Mouse (Mus musculus) pancreas, adult 10 weeks (tissue): ENCODE results near the gene Spaca9. TPM values are rescaled to one million over a fixed set of nuclear protein-coding genes. Genes with fewer than 3 reads are reported as not detected.

Source experiments
- polyA plus RNA-seq: library from polyadenylated mRNA; stranded (reverse); fragments of 350-450 nt; fragmentation: Illumina TruSeq; extraction: RNeasy Lipid Tissue Mini Kit (QIAGEN cat#74804); gene quantifications from one replicate; pipeline ENCODE4 v1.2.3, GENCODE M21; 2015; ENCODE audit warnings: low read depth, low replicate concordance; ENCODE audit not compliant: insufficient read depth

The Spaca9 gene
- polyA plus RNA-seq = not detected

GRCm38 (mm10) chr2:28699361-28700335 is at the start of gene Spaca9, which contains the start of gene Ak8:
Spaca9 (minus strand) TSS chr2:28699727.
Ak8 (plus strand) TSS chr2:28700164.

Other genes with a start within 250 kb of the Spaca9 start
- gene 1700007K13Rik, start 233.4 kb downstream of the Spaca9 start, polyA plus RNA-seq = not detected
- gene Mrps2, start 231.7 kb downstream of the Spaca9 start, polyA plus RNA-seq = 7.0 TPM
- 1.9 TPM for gene Gbgt1, start 202.8 kb downstream of the Spaca9 start, polyA plus RNA-seq
- 6.6 TPM for gene Gm10134, start 193.6 kb downstream of the Spaca9 start, polyA plus RNA-seq
- gene Ralgds, start 186.6 kb downstream of the Spaca9 start, polyA plus RNA-seq = 11.4 TPM
- 9,434 TPM for gene Cel, start 136.3 kb downstream of the Spaca9 start, polyA plus RNA-seq
- 23.0 TPM for gene Gtf3c5, start 116.0 kb downstream of the Spaca9 start, polyA plus RNA-seq
- not detected for gene Gfi1b, start 77.7 kb downstream of the Spaca9 start, polyA plus RNA-seq
- gene Tsc1, start 58.5 kb downstream of the Spaca9 start, polyA plus RNA-seq = 4.7 TPM
- not detected for gene Ak8, start 437 bp upstream of the Spaca9 start, polyA plus RNA-seq
- gene Gtf3c4, start 140.6 kb upstream of the Spaca9 start, polyA plus RNA-seq = 2.2 TPM
- 2.7 TPM for gene Ddx31, start 140.7 kb upstream of the Spaca9 start, polyA plus RNA-seq
- not detected for gene Barhl1, start 216.9 kb upstream of the Spaca9 start, polyA plus RNA-seq